Mouse (Mus musculus) MEL (cell line): ENCODE measurements around the gene Gga3.
"Not testable (repeated sequence)": the region's sequence is repeated elsewhere in the genome, so short reads cannot be mapped to it uniquely, and the experiment has no call there.

Experiments used
- CHD1 ChIP-seq: IDR thresholded peaks from 2 replicates; pipeline ENCODE4 v1.6.1; 2012; ENCODE audit warnings: low read depth, mild to moderate bottlenecking, inconsistent platforms, low read length, improper control_type of control experiment
- CTCF ChIP-seq, 3 experiments: IDR thresholded peaks in 2 of 3; conservative IDR thresholded peaks in 1 of 3; 2 replicates each; pipeline ENCODE4 v1.5.1; 2011 to 2012; ENCODE audit warnings: low read length in 3 of 3, low read depth in 2 of 3, mild to moderate bottlenecking in 2 of 3, improper control_type of control experiment in 1 of 3, inconsistent platforms in 1 of 3, mixed read lengths in 1 of 3, moderate library complexity in 1 of 3; ENCODE audit not compliant: control insufficient read depth in 1 of 3, insufficient read depth in 1 of 3, poor library complexity in 1 of 3, severe bottlenecking in 1 of 3
- E2F4 ChIP-seq: IDR thresholded peaks from 2 replicates; pipeline ENCODE4 v1.6.1; 2011; ENCODE audit warnings: low read depth, low read length, improper control_type of control experiment, borderline replicate concordance
- EP300 ChIP-seq, 2 experiments: IDR thresholded peaks; 2 replicates each; pipeline ENCODE4 v1.6.1; 2011; ENCODE audit warnings: improper control_type of control experiment in 2 of 2, low read length in 2 of 2, low read depth in 1 of 2, mild to moderate bottlenecking in 1 of 2
- GATA1 ChIP-seq: IDR thresholded peaks from 2 replicates; pipeline ENCODE4 v1.6.1; 2011; ENCODE audit warnings: low read depth, low read length, improper control_type of control experiment
- MAX ChIP-seq: IDR thresholded peaks from 2 replicates; pipeline ENCODE4 v1.6.1; 2011; ENCODE audit warnings: low read length, improper control_type of control experiment
- MAZ ChIP-seq: IDR thresholded peaks from 2 replicates; pipeline ENCODE4 v1.6.1; 2012; ENCODE audit warnings: low read depth, mild to moderate bottlenecking, inconsistent platforms, low read length, improper control_type of control experiment
- POLR2A ChIP-seq, 2 experiments: IDR thresholded peaks; 2 replicates each; pipeline ENCODE4 v1.6.1; 2011 to 2012; ENCODE audit warnings: low read length in 2 of 2, mild to moderate bottlenecking in 2 of 2, control low read depth in 1 of 2, improper control_type of control experiment in 1 of 2, low read depth in 1 of 2, moderate library complexity in 1 of 2; ENCODE audit not compliant: control insufficient read depth in 1 of 2, insufficient read depth in 1 of 2, poor library complexity in 1 of 2
- TCF12 ChIP-seq: IDR thresholded peaks from 2 replicates; pipeline ENCODE4 v1.6.1; 2014; ENCODE audit warnings: low read depth, mild to moderate bottlenecking, inconsistent platforms, low read length, improper control_type of control experiment, moderate library complexity
- USF1 ChIP-seq: IDR thresholded peaks from 2 replicates; pipeline ENCODE4 v1.6.1; 2014; ENCODE audit warnings: low read depth, mild to moderate bottlenecking, inconsistent platforms, low read length, improper control_type of control experiment, moderate library complexity
- ZC3H11A ChIP-seq: IDR thresholded peaks from 2 replicates; pipeline ENCODE4 v1.6.1; 2012; ENCODE audit warnings: low read depth, mild to moderate bottlenecking, inconsistent platforms, low read length, improper control_type of control experiment

DNA sequence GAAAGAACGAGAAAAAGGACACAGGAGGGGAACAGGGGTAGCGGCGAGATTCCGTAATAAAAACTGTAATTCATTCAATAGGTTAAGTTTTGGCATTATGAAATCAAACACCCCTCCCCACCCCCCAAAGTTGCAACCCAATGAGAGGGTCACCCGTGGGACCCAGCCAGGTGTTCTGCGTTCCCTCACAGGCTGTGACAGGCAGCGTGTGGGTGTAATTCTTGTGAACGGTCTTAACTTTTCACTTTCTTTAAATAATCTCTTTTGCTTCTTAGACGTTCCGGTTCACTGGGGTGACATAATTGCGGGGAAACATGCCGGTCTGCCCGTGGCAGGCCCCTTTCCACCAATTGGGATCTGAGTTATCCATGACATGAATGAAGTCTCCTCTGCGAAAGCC, 41.6 kb upstream of the Gga3 start:
- TF ChIP-seq USF1; GATA1; MAZ; TCF12; CTCF (IDR thresholded peaks at IDR 0.05 in 2 of 3, conservative IDR thresholded peaks at IDR 0.05 in 1 of 3; ENCODE audit: control insufficient read depth in 1 of 3, insufficient read depth in 1 of 3, low read depth in 2 of 3, low read length in 3 of 3, poor library complexity in 1 of 3, severe bottlenecking in 1 of 3); MAX; EP300 (IDR thresholded peaks at IDR 0.05; ENCODE audit: low read depth in 1 of 2, low read length in 2 of 2); POLR2A (IDR thresholded peaks at IDR 0.05; ENCODE audit: control insufficient read depth in 1 of 2, insufficient read depth in 1 of 2, low read depth in 1 of 2, low read length in 2 of 2, poor library complexity in 1 of 2); ZC3H11A; CHD1; E2F4: not testable (repeated sequence)
